Mouse (Mus musculus): ENCODE data around the gene Zrsr1.
A peak's percentile ranks its signal among the peaks of the same experiment; 100 is the strongest.

Gene Zrsr1

DNA sequence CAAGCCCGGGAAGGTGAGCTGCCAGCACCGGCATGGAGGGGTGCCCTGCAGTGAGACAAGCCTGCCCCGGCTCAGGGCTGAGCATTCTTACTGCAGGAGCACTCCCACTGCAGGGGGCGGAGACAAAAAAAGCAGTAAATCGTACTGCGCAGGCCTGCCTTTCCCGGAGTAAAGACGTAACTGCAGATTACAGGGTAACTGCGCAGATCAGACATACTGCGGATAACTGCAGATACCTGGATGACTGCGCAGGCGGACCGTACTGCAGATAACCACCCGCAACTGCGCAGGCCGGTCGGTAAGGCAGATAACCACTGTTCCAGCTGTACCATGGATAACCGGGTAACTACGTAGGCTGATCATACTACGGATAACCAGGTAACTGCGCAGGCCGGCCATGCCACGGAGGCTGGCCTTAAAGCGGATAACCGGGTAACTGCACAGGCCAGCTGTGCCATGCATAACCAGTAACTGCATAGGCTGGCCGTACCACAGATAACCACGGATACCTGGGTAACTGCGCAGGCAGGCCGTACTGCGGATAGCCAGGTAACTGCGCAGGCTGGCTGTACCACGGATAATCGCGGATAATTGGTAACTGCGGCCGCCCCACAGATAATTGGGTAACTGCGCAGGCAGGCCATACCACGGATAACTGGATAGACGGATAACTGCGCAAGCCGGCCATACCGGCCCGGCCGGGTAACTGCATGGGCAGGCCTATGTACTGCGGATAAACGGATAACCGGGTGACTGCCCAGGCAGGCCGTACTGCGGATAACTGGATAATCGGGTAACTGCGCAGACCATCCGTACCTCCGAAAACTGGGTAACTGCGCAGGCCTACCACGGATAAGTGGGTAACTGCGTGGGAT is at the start of gene Zrsr1:
Gene Zrsr1 (plus strand): TSS at position 171 of the 875 bp plus-strand sequence.
- DNase-seq (ENCODE audit: low read depth): peak; percentile 70

DNA sequence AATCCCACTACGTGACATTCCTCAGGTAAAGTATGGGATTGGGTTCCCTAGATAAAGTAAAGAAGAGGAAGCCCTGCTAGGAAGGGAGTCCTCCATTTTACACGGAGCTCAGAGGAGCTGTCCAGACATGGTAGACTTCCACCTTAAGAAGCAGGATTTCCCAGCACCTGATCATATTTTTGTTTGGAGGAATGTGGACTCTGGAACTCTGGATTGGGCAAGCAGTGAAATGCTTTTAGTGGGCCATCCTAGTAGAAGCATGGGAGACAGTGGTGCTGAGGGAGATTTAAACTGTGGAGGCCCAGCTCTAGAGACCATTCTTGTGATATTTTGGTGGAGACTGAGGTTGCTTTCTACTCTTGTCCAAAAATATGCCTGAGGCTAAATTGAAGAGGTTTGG is 49.3 kb upstream of the Zrsr1 start:
- no peak for DNase-seq (ENCODE audit: low read depth)

DNA sequence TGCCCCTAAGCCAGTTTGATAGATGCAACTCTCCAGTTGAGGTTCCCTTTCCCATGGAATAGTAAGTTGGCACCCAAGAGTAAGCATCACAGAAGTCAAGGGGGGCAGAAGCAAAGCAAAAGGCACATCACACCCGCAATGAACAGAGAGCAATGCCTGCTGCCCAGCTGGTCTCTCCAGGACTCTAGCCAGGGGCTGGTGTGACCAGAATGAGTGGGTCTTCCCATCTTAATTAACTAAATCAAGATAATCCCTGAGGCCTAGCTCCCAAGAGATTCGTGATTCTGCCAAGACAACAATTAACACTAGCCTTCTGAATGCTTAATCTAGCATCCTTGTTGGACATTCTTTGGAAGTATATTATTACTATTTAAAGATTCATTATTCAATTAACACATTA is 48.2 kb upstream of the Zrsr1 start:
- no peak for DNase-seq (ENCODE audit: low read depth)

DNA sequence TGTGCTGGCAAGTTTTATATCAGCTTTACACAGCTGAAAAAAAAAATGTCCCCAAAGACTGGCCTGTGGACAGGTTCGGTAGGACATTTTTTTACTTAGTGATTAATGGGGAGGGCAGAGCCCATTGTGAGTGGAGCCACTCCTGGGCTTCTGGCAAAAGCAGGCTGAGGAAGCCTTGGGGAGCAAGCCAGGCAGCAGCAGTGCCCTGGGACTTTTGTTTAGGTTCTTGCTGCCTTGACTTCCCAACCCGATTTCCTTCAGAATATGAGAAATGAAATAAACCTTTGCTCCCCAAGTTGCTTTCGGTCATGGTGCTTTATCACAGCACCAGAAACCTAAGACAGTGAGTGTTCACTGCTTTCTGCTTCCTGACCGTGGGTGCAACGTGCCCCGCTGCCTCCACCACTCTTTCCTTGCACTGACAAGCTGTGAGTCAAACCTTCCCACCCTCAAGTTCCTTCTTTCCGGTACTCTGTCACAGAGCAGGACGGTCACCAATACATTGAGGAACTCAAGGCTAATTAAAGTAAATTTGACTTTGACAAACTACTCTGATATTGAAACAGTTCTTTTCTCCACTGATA is 43.1 kb upstream of the Zrsr1 start:
- no peak for DNase-seq (ENCODE audit: low read depth)

DNA sequence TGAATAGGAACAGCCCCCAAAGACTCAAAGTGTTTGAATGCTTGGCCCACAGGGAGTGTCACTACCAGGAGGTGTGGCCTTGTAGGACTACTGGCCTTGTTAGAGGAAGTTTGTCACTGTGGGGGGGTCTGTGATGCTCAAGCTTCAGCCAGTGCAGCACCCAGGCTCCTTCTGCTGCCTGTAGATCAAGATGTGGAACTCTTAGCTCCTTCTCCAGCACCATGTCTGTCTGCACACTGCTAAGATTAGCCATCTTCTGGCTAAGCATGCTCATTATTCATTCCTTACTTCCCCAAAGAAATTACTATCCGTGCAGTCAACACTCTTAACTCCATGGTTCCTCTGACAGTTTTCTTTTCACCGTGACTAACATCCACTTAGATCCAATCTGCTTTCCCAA is 41.7 kb upstream of the Zrsr1 start:
- DNase-seq (ENCODE audit: low read depth): no peak

DNA sequence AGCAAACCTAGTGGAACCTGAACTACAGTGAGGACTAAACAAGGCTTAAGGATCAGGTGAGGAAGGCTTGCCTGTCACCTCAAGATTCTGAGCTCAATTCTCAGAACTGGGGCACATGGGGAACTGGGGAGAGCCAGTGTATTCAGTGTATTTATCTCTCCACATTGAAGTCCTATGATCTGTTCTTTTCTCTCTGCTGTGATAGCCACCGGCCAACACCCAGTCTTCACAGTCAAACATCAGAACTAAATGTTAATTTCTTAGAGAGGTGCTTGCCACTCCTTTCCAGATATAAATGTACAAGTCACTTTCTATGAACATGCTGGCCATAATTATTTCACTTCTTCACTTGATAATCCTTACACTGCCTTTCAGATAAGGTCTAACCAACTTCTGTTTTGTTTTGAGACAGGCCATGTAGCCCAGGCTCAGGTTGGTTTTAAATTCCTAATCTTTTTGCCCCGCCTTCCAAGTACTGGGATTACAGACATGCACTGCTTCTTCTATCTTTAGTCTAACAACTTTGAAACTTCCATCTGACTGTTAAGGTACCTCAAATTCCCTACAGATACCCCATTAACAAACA is 40.4 kb upstream of the Zrsr1 start:
- peak; percentile 56 for DNase-seq (ENCODE audit: low read depth)

DNA sequence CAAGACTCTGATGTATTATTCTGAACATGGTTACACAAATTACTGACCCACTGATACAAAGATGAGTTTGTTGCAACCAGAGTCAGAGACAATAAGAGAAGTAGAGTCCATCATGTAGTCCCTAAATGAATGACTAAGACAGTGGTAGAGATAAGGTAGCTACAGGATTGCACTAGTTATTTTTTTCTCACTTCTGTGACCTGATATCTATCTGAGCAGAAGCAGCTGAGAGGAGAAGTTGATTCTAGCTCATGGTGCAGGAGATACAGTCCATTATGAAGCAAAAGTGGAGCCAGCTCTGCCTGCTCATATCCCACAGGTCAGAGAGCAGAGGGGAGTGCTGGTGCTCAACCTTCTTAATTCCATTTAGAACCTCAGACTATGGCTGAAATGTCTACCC is 39.6 kb upstream of the Zrsr1 start:
- DNase-seq (ENCODE audit: low read depth): no peak

DNA sequence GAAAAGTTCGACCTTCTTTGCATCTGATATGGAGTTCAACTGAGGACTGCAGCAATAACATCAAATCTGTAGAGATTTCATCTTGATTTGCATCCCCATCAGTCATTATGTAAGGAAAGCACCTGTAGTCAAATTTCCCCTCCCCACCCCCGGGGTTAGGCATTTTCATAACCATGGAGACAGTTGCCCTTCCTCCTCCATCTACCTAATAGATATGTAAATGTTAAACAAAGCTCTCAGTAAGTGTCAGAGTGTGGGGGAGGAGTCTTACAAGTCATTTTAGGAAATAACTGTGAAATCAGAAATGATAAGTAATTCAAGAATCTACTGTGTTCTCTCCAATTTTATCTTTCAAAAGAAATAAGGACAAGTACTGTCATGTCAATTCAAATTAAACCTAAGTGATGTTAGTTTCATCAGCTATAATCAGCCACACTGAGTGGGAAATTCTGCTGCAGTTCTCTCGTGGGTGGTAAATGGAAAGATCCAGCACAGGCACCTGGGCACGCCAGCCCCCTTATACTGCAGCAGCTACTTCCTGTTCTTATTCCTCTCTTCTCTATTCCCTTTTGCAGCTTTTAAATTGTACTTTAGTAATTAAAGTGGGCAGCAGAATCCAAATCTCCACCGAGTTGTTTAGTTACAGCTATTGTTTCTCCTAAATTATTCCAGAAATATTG is 35.2 kb upstream of the Zrsr1 start:
- DNase-seq (ENCODE audit: low read depth): no peak

DNA sequence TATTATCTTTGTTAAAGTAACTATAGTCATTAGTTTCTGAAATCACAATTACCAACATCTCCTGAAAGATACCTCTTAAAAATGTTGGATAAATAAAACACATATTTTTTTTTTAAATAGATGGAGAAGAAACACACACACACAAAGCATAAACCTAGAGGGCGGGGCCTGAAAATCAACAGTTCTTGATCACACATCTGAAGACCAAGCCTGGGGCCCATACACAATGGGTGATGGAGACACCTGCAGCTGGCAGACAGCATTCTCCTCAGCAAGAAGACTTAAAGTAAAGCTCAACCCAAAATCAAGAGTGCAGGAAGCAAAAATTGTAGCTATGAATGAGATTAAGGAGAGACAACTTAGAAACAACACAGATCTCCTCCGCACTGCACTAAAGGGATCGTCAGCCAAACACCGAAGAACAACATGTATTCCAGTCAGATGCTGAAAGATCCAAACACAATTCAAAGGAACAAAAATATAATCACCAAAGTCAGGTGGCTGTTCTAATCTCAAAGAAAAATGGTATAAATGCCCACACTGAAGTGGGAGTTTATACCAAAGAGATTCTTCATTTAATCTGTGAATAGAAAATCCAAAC is 34.0 kb upstream of the Zrsr1 start:
- no peak for DNase-seq (ENCODE audit: low read depth)

DNA sequence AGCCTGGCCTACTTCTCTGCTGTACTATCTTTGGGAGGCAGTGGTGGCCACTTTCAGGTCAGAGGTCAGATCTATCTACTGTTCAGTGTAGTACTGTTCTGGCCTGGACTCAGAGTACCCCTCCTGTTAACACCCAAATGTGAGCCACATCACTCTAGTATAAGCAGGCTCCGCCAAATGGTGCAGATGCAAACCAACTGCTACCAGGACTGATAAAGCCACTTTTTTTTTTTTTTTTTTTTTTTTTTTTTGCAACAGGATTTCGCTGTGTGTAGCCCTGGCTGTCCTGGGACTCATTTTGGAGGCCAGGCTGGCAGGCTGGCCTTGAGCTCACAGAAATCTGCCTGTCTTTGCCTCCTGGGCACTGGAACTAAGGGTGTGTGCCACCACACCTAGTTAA is 32.8 kb upstream of the Zrsr1 start:
- no peak for DNase-seq (ENCODE audit: low read depth)

DNA sequence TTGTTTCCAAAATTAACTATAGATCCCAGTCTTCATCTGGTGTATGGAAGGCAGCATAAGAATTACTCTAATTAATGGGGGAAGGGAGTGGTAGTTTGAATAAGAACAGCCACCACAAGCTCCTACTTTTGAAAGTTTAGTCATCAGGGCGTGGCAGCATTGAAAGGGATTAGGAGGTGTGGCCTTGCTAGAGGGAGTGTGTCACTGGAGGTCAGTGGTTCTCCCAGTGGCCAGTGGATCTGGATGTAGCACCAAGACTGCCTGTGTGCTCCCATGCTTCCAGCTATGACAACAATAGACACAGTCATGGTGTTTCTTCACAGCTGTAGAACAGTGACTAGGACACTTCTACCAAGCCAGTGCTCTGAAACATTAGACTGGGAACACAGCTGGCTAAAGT is 22.7 kb upstream of the Zrsr1 start:
- DNase-seq (ENCODE audit: low read depth): no peak

DNA sequence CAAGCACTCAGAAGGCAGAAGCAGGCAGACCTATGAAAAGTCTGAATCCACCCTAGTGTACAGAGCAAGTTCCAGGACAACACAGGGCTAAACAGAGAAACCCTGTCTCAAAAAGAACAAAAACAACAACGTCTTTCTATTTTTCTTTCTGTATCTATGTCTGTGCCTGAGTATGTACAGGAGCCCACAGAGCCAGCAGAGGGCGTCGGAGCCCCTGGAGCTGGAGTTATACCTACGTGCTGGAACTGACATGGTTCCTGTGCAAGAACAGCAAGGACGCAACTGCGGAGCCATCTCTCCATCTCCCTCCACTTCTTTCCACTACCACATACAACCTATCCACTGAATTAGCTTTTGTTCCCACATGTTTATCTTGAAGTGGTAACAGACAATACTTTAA is 21.7 kb upstream of the Zrsr1 start:
- DNase-seq (ENCODE audit: low read depth): no peak

DNA sequence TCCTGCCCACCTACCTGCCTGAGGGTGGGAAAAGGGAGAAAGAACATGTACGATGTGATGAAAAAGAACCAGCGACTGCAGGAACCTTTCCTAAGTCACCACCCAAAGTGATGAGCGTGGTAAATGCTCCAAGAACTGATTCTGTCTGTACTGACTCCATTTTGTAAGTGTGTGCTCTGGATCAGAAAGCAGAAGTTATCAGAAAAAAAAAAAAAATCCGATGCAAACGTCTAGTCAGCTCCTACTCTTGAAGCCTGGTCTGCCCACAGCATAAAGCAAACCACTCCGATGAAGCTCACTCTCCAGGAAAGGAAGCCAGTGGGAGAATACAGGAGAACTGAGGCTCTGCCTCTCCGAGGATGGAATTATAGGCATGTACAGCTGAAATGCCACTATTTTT is 19.1 kb upstream of the Zrsr1 start:
- no peak for DNase-seq (ENCODE audit: low read depth)

DNA sequence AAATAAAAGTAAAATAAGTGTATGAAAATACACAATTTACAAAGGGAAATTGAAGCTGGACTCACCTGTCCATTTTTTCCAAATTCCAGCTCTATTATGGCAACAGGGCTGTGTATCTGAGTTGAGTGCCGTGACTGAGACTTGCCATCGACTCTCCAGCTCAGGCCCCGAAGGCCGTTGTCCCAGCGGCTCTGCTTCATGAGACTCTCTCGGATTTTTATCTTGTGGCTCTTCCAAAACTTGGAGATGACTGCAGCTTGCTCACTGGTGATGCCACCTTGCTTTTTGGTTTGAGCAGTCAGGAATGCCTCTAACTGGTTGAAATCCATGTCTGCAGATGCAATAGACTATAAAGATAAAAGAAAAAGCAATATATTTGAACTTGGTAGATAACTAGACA is 15.5 kb upstream of the Zrsr1 start:
- no peak for DNase-seq (ENCODE audit: low read depth)

DNA sequence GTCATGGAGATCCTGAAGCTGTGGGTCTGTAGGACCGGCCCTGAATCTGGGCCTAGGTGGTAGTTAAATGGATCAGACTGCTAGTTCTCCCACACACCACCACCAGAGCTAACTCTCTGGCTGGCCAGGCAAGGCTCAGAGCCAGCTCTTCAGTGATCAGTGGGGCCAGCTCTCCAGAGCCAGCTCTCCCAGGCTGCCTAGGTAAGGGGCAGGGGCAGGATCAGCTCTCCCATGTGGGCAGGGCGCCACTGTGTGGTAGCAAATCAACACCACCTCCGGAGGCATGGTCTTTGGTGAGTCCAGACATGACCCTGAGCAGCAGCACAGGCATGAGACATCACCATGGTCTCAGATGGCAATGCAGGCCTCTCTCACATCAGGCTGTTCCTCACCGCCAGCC is 15.0 kb upstream of the Zrsr1 start:
- no peak for DNase-seq (ENCODE audit: low read depth)

DNA sequence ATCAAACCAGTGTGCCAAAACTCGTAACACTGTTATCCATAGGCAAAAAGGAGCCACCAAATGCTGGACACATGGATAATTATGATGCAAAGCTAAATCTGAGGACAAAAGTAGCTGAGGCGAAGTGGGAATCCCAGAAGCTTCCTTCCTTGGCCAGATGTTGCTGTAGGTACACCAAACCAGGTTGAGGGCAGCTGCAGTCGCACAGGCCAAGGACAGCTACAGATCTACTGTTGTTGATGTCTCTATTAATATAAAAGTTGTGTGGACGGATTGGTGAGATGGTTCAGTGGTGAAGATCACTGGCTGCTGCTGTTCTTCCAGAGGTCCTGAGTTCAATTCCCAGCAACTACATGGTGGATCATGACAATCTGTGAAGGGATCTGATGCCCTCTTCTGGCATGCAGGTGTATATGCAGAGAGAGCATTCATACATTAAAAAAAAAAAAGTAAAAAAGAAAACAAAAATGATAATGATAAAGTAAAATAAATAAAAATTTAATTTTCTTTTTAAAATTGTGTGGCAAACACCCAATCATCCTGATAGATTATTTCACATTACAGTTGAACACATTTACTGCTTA is 13.9 kb upstream of the Zrsr1 start:
- DNase-seq (ENCODE audit: low read depth): no peak

DNA sequence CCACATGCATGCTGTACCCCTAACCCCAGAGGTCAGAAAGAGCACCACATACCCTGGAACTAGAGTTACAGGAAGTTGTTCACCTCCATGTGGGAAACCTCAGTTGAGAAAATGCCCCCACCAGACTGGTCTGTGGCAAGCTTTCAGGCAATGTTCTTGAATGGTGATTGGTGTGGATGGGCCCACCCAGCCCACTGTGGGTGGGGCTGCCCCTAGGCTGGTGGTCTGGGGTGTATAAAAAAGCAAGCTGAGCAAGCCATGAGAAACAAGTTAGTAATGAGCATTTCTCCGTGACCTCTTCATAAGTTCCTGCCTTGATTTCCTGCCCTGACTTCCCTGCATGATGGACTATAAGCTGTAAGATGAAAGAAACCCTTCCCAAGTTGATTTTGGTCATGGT is 9.7 kb upstream of the Zrsr1 start:
- DNase-seq (ENCODE audit: low read depth): no peak

DNA sequence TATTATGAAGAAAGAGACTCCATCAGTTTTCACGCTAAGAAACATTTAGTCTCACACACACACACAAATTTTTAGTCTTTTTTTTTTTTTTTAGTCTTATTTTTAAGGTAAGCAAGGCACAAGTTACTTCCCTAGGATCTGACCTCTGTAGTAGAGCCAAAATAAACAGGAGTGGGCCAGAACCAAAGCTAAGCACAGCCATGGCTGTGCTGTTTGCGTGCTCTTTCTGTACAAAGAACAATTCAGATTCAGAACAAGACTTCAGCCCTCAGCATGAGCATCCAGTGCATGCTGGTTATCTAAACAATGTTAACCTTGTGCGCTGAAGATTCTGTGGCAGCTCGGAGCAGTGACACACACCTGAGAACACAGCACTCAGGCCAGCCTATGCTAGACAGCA is 7.4 kb upstream of the Zrsr1 start:
- DNase-seq (ENCODE audit: low read depth): no peak

DNA sequence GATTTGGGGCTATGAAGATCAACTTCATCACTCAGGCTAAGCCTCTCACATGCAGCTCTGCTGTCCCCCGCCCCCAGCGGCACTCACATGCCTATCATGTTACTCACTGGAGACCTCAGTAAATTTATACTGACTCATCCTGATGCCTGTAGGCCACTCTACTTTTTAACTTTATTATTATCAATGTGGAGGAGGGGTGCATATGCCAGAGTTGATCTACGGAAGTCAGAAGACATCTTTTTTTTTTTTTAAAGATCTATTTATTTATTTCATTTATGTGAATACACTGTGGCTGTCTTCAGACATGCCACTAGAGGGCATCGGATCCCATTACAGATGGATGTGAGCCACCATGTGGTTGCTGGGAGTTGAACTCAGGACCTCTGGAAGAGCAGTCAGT is 6.3 kb upstream of the Zrsr1 start:
- no peak for DNase-seq (ENCODE audit: low read depth)

DNA sequence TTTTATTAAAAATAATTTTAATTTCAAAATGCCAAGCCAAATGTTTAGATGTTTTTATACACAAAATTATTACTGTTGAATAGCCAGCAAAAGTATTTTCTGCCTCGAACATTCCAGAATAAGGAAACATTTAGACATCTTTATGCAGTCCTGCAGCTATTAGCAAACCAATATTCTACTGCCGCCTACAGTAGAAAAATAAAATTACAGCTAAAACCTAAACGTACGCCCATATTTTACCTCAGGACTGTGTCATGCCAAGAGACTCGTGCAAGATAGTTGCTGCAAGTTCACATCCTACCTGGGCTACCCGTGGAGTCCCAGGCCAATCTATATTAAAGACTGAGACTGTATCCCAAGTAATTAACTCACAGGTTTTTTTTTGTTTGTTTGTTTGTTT is 2.3 kb upstream of the Zrsr1 start:
- DNase-seq (ENCODE audit: low read depth): no peak

DNA sequence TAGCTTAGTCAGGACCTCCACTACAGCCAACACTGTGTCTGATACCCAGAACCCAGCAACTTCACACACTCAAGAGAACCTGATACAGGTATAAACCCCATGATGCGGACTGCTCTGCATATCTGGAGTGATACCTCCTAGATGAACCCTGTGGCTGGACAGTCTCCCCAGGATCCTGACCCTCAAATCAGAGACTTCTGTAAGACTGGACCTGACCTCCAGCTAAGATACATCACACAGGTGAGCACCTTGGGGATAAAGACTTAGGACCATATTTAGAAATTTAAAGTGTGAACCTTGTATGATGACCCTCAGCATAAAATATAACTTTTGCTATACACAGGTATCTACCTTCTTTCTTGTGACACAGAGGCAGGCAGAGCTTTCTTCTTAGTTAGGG is 1.3 kb upstream of the Zrsr1 start:
- no peak for DNase-seq (ENCODE audit: low read depth)

Data from c-Kit-positive CD71-positive TER-119-negative erythroid progenitor cells, embryonic 14.5 days (primary cell).